Mouse (Mus musculus): ENCODE results near the gene Dnmt3a. TPM values are rescaled to one million over a fixed set of nuclear protein-coding genes. Genes with fewer than 3 reads are reported as not detected.

The Dnmt3a gene
- total and polyA plus RNA-seq, 2 experiments from 2014 or later: 88.5 to 130 TPM

DNA sequence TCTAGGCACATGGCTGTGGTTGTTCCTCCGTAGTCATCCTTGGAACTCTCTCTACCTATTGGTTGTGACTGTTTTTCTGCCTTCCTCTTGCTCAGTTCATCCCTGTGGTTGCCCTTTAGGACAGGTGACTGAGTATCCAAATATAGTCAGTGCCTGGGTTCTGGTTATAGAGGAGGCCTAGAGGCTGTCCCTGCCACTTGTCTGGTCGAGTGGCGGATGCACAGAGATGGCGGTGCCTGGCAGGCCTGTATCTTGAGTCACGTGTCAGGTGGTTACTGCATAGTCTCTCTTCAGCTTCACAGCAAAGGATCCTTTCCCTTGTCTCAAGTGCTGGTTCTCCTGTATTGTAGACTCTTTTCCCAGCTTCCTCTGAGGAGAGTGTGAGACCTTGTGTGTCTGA is 22.0 kb downstream of the Dnmt3a start:
- Histone ChIP-seq H3K9ac (replicated peaks; ENCODE audit: low read length, poor library complexity, severe bottlenecking) (no peak overlapping the region), H3K27me3 (ENCODE audit: insufficient read depth, low read length) (no peaks in the 10 kb centered on the region), H3K36me3 (ENCODE audit: insufficient read depth, low read length) (no peaks in the 10 kb centered on the region), H3K4me2 (ENCODE audit: low read depth, low read length, poor library complexity, severe bottlenecking) (no peak overlapping the region), H3K4me1 (ENCODE audit: insufficient read depth, low read length) (peaks cover 2% of the 10 kb centered on the region), H3K27ac (ENCODE audit: low read depth, low read length) (no peak overlapping the region), H3K4me3 (ENCODE audit: low read depth, low read length) (no peak overlapping the region), H3K9me3 (ENCODE audit: low read length) (no peaks in the 10 kb centered on the region)
- 93% methylated on average over 5 of the region's 5 CpGs for WGBS
- no peak for TF ChIP-seq CTCF (IDR thresholded peaks at IDR 0.05)
- DNase-seq (ENCODE audit: low spot score) (no peak), ATAC-seq (ENCODE audit: low FRiP score) (no peak)

DNA sequence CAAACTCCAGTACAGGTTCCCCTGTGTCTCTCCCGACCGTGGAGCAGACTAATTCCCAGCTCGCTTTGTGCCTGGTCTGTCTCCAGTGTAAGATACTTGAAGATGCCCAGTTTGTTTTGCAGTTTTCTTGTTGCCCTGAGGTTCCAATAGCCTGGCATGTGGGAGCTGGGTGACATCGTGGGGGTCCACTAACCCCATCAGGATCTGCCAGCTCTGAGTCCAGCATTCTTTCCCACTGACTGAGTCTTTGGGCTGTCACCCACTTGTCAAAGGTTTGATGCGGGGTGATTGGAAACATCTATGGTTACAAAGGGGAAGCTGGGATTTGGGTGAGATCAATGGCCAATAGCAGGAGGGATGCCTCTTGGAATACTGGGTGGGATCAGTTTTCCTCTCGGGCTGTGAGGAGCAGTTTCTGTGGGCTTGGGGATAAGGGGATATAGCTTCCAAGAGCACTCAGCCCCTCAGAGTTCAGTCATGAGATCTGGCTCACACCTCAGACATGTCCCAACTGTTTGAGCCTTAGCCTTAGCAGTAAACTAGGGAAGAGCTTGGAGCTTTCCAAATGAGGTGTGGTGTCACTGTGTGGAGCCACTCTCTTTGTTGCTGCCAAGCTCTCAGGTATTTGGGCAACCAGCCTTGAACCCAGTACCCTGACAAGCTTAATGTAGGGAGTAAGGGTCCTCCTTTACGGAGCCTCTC is 27.4 kb downstream of the Dnmt3a start:
- 53% methylated on average over 7 of the region's 7 CpGs for WGBS

DNA sequence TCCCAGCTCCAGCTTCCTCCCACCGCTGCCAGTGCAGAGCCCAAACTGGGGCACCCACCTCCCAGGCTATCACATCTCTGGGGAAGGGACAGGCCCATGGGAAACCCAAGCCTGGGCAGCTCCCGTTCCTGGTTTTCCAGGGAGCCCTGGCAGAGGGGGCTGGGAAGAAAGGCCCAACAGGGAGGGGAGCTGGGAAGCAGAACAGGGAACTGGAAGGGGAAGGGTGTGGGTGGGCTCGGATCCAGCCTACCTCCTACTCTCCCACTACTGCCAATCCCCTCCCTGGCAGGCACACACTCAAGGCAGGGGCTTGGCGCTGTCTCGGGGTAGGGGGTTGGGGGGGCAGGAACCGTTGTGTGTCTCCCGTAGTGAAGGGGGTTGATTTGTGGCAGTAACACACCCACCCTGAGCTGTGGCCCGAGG is 28.1 kb downstream of the Dnmt3a start:
- peak overlapping the region; percentile 35 for H3K4me2 ChIP-seq (ENCODE audit: low read depth, low read length, poor library complexity, severe bottlenecking)
- no peaks in the 10 kb centered on the region for H3K27me3 ChIP-seq (ENCODE audit: insufficient read depth, low read length)
- H3K9ac ChIP-seq (replicated peaks; ENCODE audit: low read length, poor library complexity, severe bottlenecking): peak overlapping the region; percentile 2; the same call in 1 of the 2 replicates
- peak overlapping the region; percentile 55 for H3K27ac ChIP-seq (ENCODE audit: low read depth, low read length)
- DNase-seq (ENCODE audit: low spot score) (peak; percentile 83), ATAC-seq (ENCODE audit: low FRiP score) (peak; percentile 78)
- no peaks in the 10 kb centered on the region for H3K9me3 ChIP-seq (ENCODE audit: low read length)
- H3K4me3 ChIP-seq (ENCODE audit: low read depth, low read length): no peak overlapping the region
- WGBS: 1% methylated on average over 8 of the region's 8 CpGs
- peaks cover 32% of the 10 kb centered on the region for H3K36me3 ChIP-seq (ENCODE audit: insufficient read depth, low read length)
- TF ChIP-seq CTCF (IDR thresholded peaks at IDR 0.05): no peak
- H3K4me1 ChIP-seq (ENCODE audit: insufficient read depth, low read length): peaks cover 18% of the 10 kb centered on the region

More for the DNA sequence above, 27.4 kb downstream of the Dnmt3a start:
- no peak for DNase-seq (ENCODE audit: low spot score)
- H3K27ac ChIP-seq (ENCODE audit: low read depth, low read length): peak overlapping the region; percentile 55
- no peak for TF ChIP-seq CTCF (IDR thresholded peaks at IDR 0.05)
- H3K36me3 ChIP-seq (ENCODE audit: insufficient read depth, low read length): peaks cover 28% of the 10 kb centered on the region
- no peak overlapping the region for H3K9ac ChIP-seq (replicated peaks; ENCODE audit: low read length, poor library complexity, severe bottlenecking)
- H3K27me3 ChIP-seq (ENCODE audit: insufficient read depth, low read length): no peaks in the 10 kb centered on the region
- peaks cover 18% of the 10 kb centered on the region for H3K4me1 ChIP-seq (ENCODE audit: insufficient read depth, low read length)
- ATAC-seq (ENCODE audit: low FRiP score): no peak
- no peak overlapping the region for H3K4me2 ChIP-seq (ENCODE audit: low read depth, low read length, poor library complexity, severe bottlenecking)
- no peak overlapping the region for H3K4me3 ChIP-seq (ENCODE audit: low read depth, low read length)
- H3K9me3 ChIP-seq (ENCODE audit: low read length): no peaks in the 10 kb centered on the region

DNA sequence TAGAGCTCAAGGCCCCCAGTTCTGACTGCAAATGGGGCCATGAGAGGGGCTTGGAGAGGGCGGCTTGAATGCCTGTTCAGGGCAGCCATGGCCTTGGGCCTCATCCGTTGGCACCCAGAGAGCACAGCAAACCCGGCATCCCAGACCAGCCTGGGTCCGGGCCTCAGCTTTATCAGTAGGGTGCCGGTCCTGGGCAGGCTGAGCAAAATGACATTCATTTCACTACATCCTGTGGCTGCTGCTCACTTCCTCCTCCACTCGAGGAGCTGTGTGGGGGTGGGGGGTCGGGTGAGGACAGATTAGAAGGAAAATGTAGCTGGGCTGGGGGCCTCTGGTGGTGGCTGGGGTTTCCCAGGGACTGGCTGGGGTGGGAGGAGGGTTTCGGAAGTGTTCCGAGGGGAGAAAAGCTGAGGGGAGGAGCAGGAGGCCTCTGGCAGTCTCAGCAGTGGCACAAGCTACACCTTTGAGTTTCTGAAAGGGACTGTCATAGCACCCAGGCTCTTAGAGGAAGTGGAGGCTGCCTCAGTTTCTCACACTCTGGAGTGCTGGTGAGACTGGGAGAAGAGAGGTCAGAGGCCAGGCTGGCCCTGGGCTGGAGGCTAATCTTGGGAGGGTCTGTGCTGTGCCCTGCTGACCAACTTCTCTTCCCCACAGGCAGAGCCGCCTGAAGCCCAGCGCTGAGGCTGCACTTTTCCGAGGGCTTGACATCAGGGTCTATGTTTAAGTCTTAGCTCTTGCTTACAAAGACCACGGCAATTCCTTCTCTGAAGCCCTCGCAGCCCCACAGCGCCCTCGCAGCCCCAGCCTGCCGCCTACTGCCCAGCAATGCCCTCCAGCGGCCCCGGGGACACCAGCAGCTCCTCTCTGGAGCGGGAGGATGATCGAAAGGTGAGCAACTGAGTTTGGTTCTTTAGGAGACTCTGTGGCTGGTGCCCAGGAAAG is 28.8 kb downstream of the Dnmt3a start:
- Histone ChIP-seq H3K9ac (replicated peaks; ENCODE audit: low read length, poor library complexity, severe bottlenecking) (peak overlapping the region; percentile 2; the same call in 1 of the 2 replicates), H3K36me3 (ENCODE audit: insufficient read depth, low read length) (peaks cover 37% of the 10 kb centered on the region), H3K4me2 (ENCODE audit: low read depth, low read length, poor library complexity, severe bottlenecking) (peak overlapping the region; percentile 35), H3K27ac (ENCODE audit: low read depth, low read length) (peak overlapping the region; percentile 55), H3K27me3 (ENCODE audit: insufficient read depth, low read length) (no peaks in the 10 kb centered on the region), H3K9me3 (ENCODE audit: low read length) (no peaks in the 10 kb centered on the region), H3K4me3 (ENCODE audit: low read depth, low read length) (no peak overlapping the region), H3K4me1 (ENCODE audit: insufficient read depth, low read length) (peaks cover 18% of the 10 kb centered on the region)
- no peak for DNase-seq (ENCODE audit: low spot score)
- TF ChIP-seq CTCF (IDR thresholded peaks at IDR 0.05): peak; percentile 66
- WGBS: 10% methylated on average over 21 of the region's 21 CpGs
- peak; percentile 45 for ATAC-seq (ENCODE audit: low FRiP score)

DNA sequence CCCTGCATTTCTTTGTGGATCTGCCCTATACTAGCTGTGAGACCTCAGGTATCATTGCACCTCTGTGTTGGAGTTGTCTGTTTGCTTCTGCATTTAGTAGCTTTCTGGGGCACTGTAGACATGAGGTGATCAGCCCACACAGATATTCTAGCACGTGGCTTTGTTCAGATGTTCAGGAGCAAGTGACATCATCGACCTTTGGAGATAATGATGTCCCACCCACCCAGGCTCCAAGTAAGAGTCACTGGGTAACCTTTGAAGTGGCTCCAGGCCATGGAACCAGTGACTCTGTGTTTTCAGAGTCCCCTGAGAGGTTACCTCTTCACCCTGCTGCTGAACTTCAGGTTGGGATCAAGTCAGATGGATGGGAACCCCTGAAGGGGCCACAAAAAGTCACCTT is 29.8 kb downstream of the Dnmt3a start:
- peaks cover 18% of the 10 kb centered on the region for H3K4me1 ChIP-seq (ENCODE audit: insufficient read depth, low read length)
- H3K36me3 ChIP-seq (ENCODE audit: insufficient read depth, low read length): peaks cover 40% of the 10 kb centered on the region
- H3K27me3 ChIP-seq (ENCODE audit: insufficient read depth, low read length): no peaks in the 10 kb centered on the region
- no peak for TF ChIP-seq CTCF (IDR thresholded peaks at IDR 0.05)
- no peak overlapping the region for H3K27ac ChIP-seq (ENCODE audit: low read depth, low read length)
- ATAC-seq (ENCODE audit: low FRiP score) (no peak), DNase-seq (ENCODE audit: low spot score) (no peak)
- WGBS: 75% methylated on average over 2 of the region's 2 CpGs
- no peak overlapping the region for H3K9ac ChIP-seq (replicated peaks; ENCODE audit: low read length, poor library complexity, severe bottlenecking)
- H3K4me2 ChIP-seq (ENCODE audit: low read depth, low read length, poor library complexity, severe bottlenecking): no peak overlapping the region
- no peak overlapping the region for H3K4me3 ChIP-seq (ENCODE audit: low read depth, low read length)
- H3K9me3 ChIP-seq (ENCODE audit: low read length): no peaks in the 10 kb centered on the region
